Mouse (Mus musculus): Measurements from ENCODE around the gene Bag2.
"Not testable (repeated sequence)": the region's sequence is repeated elsewhere in the genome, so short reads cannot be mapped to it uniquely, and the experiment has no call there.

Gene Bag2

GRCm38 (mm10) chr1:33749709-33750108 is 7.9 kb downstream of the Bag2 start:
- not testable (repeated sequence) for DNase-seq (ENCODE audit: low spot score in 2 of 2)

- no peak for DNase-seq (ENCODE audit: low spot score in 2 of 2)
These were observed 8.5 kb downstream of the Bag2 start for GRCm38 (mm10) chr1:33749109-33749508.

- no peak for DNase-seq (ENCODE audit: low spot score in 2 of 2)
These were observed 11.7 kb downstream of the Bag2 start for GRCm38 (mm10) chr1:33745901-33746300.

DNA sequence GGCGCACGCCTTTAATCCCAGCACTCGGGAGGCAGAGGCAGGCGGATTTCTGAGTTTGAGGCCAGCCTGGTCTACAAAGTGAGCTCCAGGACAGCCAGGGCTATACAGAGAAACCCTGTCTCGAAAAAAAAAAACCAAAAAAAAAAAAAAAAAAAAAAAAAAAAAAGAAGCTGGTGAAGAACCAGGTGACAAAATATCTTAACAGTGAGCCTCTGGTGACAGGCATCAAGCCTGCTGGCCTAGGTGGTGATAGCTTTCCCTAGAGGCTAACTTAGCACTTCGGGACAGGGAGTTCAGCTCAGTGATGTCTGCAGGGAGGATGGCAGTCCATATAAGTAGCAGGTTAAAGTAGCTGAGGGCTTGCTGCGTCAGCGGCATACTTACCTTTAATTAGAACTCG is 12.8 kb downstream of the Bag2 start:
- DNase-seq (ENCODE audit: low spot score in 2 of 2): not testable (repeated sequence)

- DNase-seq (ENCODE audit: low spot score in 2 of 2): peak in 1 of 2 experiments; percentile 61
These were observed 14.7 kb downstream of the Bag2 start for GRCm38 (mm10) chr1:33742903-33743302.

DNA sequence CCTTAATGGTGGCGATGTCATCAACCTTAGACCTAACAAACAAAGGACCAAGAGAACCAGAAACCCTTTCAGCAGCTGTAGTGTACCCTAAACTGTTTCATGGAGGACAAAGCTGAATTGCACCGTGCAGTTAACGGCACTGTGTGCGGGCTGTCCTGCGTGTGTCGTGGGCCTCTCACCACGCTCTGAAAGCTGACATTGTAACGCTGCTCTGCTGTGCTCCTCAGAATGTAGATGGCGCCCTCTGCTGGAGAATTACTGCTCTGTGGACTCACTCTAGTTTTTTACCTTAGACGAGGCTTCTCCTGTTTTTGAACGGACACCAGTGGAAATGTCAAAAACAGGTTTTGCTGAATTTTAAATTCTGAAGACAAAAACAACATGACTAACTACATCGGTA is 18.3 kb downstream of the Bag2 start:
- peak; percentile 70 to 90 for DNase-seq (ENCODE audit: low spot score in 2 of 2)

DNA sequence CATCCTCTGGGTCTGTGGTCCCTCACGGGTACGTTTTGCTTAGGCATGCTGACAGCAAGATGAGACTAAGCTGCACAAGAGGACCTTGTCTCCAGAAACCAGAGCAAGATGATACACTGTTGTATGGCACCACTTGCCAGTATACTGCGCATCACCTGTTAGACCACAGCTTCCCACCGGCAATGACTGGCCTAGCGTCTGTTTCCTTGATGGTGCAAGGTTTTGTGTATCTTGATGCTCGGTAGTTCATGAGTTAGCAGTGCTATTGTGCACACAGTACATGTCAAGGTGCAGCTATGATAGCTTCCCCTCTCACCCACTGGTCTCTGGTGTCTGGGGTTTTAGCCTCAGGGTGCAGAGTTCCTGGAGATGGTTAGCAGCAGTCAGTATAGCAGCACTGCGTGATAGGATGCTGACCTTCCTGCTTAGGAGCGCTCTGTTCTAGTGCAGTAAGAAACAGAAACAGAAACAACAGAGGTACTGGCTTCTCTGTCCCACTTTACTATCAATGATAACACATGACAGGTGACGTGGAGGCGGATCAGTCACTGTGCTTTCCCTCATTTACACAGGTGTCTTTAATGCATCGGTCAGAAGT is 18.8 kb downstream of the Bag2 start:
- no peak for DNase-seq (ENCODE audit: low spot score in 2 of 2)

DNA sequence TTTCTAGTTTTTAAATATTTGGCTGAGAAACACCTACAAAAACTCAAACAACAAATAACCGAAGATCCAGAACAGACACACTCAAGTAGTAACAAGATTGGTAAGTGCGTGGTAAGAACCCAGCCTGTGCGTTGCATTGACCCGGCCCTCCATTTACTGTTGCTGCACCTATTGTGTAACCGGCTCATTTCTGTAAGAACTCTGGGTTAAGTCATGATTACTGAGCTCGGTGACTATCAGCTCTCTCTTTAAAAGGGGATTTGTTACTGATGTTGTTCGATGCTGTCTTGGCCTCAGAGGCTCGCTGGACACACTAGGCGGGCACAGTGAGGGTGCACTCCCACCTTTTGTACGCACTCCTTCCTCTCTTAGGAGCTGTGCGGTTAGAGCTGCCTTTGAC is 19.3 kb downstream of the Bag2 start:
- DNase-seq (ENCODE audit: low spot score in 2 of 2): no peak

DNA sequence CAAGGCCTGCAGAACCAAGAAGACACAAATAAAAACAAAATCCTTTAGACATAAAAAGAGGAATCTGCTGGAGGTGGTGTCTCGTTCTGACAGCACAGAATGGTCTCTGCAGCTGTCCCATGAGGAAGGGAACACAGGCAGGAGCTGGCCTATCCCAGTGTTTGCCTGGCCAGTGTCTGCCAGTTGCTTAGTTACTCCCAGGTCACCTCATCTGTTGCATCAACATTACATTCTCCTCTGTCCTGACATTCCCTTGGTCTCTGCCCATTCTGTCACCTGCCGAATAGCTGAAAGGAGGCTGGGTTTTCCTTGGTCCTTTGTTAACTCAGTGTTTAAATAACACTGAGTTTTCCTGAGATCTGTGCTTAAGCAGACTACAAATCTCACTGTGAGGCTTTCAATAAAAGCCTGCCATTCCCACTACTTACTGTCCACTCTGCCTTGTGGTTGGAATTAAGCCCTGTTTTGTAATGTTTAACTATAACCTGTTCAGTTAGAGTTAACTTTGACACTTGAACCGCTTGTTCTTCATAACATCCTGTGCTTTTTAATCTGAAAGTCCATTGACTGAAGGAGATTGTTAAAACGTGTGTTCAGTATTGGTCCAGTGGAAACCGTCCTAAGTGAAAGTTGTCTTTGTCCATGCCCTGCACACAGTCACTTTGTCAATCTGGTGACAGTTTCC is 23.5 kb downstream of the Bag2 start:
- DNase-seq (ENCODE audit: low spot score in 2 of 2): no peak

GRCm38 (mm10) chr1:33733044-33733443 is 24.6 kb downstream of the Bag2 start:
- DNase-seq (ENCODE audit: low spot score in 2 of 2): no peak

GRCm38 (mm10) chr1:33725086-33725485 is 32.5 kb downstream of the Bag2 start:
- DNase-seq (ENCODE audit: low spot score in 2 of 2): no peak

DNA sequence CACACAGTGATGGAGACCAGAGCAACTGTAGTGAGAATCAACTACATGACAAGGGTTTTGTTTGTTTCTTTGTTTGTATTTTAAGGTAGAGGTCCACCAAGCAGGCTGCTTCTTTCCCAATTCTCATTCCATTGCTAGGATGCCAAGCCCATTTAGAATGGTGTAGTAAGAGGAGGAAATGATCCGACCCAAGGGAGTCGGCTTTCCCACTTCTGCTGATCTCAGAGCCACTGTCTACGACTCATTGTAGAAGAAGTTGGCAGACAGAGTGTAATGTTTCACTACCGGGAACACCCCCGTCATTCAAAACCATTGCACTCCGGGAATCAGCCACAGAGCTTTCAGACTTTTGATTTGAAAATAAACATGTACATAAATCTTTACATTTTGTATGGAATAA is 33.1 kb downstream of the Bag2 start:
- DNase-seq (ENCODE audit: low spot score in 2 of 2): no peak

- DNase-seq (ENCODE audit: low spot score in 2 of 2): no peak
These were observed 36.6 kb downstream of the Bag2 start for GRCm38 (mm10) chr1:33721020-33721419.

DNA sequence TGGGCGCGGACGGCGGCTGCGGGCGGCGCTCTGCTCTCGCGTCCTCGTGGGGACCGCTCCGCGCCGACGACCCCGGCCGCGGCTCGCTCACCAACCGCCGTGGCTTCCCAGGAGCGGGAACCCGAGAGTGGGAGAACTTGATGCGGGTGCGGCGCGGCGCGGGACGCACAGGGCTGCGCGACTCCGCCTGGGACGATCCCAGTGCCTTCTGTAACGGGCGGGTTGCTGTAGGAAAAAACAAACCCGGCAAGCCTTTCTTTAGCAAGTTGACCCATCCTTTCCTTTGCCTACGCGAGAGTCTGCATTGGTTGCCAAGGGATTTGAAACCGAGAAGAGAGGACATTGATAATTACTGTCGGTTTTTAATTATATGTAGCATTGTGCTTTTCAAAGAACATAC is 37.4 kb downstream of the Bag2 start:
- DNase-seq (ENCODE audit: low spot score in 2 of 2): no peak

- DNase-seq (ENCODE audit: low spot score in 2 of 2): peak; percentile 68 to 82
These were observed 37.8 kb downstream of the Bag2 start, which contains the start of gene Rab23 for GRCm38 (mm10) chr1:33719733-33720225. Rab23 (plus strand) TSS chr1:33719887.

GRCm38 (mm10) chr1:33717636-33718035 is 40.0 kb downstream of the Bag2 start:
- DNase-seq (ENCODE audit: low spot score in 2 of 2): no peak

DNA sequence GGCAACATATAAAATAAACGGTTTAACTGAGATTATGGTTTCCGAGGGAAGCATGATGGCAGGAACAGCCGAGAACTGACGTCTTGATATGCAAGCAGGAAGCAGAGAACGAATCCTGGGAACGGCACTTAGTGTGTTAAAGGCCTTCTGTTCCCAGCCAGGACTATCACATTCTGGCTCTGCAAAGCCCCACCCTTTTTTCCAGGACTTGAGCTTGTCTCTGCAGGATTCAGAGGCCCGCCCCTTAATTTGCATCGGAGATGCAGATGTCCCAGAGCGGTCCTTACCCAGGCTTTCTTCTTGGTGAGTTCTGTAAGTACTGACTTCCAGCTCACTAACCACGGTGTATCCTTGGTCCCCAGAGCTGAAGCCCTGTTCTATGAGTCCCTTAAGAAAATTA is 42.8 kb downstream of the Bag2 start:
- no peak for DNase-seq (ENCODE audit: low spot score in 2 of 2)

GRCm38 (mm10) chr1:33712026-33712425 is 45.6 kb downstream of the Bag2 start:
- no peak for DNase-seq (ENCODE audit: low spot score in 2 of 2)

- no peak for DNase-seq (ENCODE audit: low spot score in 2 of 2)
These were observed 48.0 kb downstream of the Bag2 start for GRCm38 (mm10) chr1:33709615-33710014.

DNA sequence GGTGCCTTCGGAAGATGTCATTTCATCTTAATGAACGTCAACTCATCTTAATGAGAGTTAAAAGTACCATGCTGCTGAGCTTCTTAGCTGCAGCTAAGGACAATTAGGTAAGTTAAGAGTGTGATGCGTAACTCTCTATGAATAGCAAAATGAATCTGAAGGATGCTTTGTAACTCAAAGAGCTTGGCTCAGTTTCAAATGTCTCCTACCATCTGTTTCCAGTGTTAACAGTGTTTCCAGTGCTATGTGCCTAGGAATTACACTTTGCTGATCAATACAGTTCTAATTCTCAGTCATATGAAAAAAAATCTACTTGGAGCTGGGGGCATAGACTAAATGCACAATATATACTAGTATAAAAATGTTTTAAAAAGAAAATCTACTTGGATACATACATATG is 56.4 kb downstream of the Bag2 start:
- no peak for DNase-seq (ENCODE audit: low spot score in 2 of 2)

GRCm38 (mm10) chr1:33696016-33696415 is 61.6 kb downstream of the Bag2 start:
- DNase-seq (ENCODE audit: low spot score in 2 of 2): no peak
